Mouse (Mus musculus) forebrain, embryonic 16.5 days (tissue): Measurements from ENCODE around the gene Sez6. TPM values are rescaled to one million over a fixed set of nuclear protein-coding genes. Genes with fewer than 3 reads are reported as not detected.

Experiments
- ATAC-seq: fragments of 200-750 bp; cut with Nextera tagmentation; 2 replicates; pipeline ENCODE4 v1.8.0; 2017; ENCODE audit warnings: mild to moderate bottlenecking, moderate library complexity
- H3K27ac ChIP-seq: fragments of 300-500 bp; sonication (generic); 2 replicates; pipeline ENCODE4 v1.5.1; 2014; ENCODE audit warnings: low read length, control low read depth
- H3K27me3 ChIP-seq: fragments of 300-500 bp; sonication (generic); replicated peaks from 2 replicates; pipeline ENCODE4 v1.6.1; 2014; ENCODE audit warnings: low read length; ENCODE audit not compliant: control insufficient read depth, insufficient read depth
- H3K36me3 ChIP-seq: fragments of 300-500 bp; sonication (generic); 2 replicates; pipeline ENCODE4 v1.6.1; 2014; ENCODE audit not compliant: control insufficient read depth, insufficient read depth
- H3K4me1 ChIP-seq: fragments of 300-500 bp; sonication (generic); replicated peaks from 2 replicates; pipeline ENCODE4 v1.6.1; 2014; ENCODE audit warnings: low read length; ENCODE audit not compliant: control insufficient read depth, insufficient read depth
- H3K4me2 ChIP-seq: fragments of 300-500 bp; sonication (generic); 2 replicates; pipeline ENCODE4 v1.6.1; 2014; ENCODE audit warnings: mild to moderate bottlenecking, low read length, control low read depth
- H3K4me3 ChIP-seq: fragments of 300-500 bp; sonication (generic); replicated peaks from 2 replicates; pipeline ENCODE4 v1.5.1; 2014; ENCODE audit warnings: mild to moderate bottlenecking, low read length, control low read depth
- H3K9ac ChIP-seq: fragments of 300-500 bp; sonication (generic); replicated peaks from 2 replicates; pipeline ENCODE4 v1.6.1; 2014; ENCODE audit warnings: low read depth, low read length, control low read depth
- H3K9me3 ChIP-seq: fragments of 300-500 bp; sonication (generic); 2 replicates; pipeline ENCODE4 v1.6.1; 2016; ENCODE audit warnings: low read length; ENCODE audit not compliant: control insufficient read depth
- WGBS: fragments of 180-500 bp; shearing (Covaris S2); extraction: QIAGEN DNeasy Blood & Tissue Kit; methylation state at CpG from one replicate; pipeline ENCODE4 v1.1.7; 2014; 5-methylcytosine and 5-hydroxymethylcytosine counted together
- polyA plus RNA-seq: library from polyadenylated mRNA; unstranded; fragments of >200 nt; fragmentation: Nextera tagmentation; extraction: Ambion mirVana; gene quantifications from 2 replicates; pipeline ENCODE4 v1.2.1, GENCODE M21; 2015

Gene Sez6
- 257 and 284 TPM in 2 replicates for polyA plus RNA-seq

DNA sequence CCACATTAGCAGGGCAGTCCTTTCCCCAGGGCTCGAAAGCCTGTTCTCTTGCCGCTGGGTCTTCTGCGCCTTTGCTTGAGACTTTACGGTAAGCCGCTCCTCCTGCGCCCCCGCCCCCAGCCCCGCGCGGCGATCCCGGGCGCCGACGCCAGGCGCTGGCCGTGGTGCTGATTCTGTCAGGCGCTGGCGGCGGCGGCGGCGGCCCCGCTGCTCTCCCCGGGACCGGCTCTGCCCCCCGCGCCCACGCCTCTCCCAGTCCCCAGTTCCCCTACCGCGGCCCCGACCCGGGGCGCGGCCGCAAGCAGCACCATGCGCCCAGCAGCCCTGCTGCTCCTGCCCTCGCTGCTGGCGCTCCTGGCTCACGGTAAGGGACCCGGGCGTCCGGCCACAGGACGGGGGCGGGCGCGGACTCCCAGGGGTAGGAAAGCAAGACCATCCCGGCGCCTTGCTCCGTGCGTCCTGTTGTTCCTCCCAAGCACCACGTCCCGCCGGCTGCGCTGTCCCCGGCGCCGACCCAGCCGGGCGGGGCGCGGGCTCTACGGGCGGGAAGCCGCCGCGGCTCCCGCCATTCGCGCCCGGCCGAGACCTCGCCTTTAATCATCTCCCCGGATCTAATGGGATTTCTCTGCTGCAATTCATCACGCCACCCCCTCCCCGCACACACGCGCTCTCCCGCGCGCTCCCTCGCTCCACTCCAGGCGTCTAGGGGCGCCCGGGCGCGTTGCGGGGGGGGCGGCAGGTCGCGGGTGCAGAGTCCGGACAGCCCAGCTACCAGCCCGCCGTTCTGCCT, at the start of gene Sez6:
TSS of gene Sez6 (plus strand) at position 50 of the 790 bp plus-strand sequence.
- H3K4me1 ChIP-seq: peaks cover 55% of the 10 kb centered on the region
- no peaks in the 10 kb centered on the region for H3K27me3 ChIP-seq
- H3K4me3 ChIP-seq: peak within 1 kb of the TSS; percentile 94
- under 1% methylated on average over 87 of the region's 94 CpGs for WGBS
- H3K9ac ChIP-seq: peak within 1 kb of the TSS; percentile 96
- ATAC-seq: peak; percentile 80
- H3K36me3 ChIP-seq: no peaks in the 10 kb centered on the region
- peak within 1 kb of the TSS; percentile 95 for H3K27ac ChIP-seq
- H3K9me3 ChIP-seq: no peaks in the 10 kb centered on the region
- H3K4me2 ChIP-seq: peak within 1 kb of the TSS; percentile 84

DNA sequence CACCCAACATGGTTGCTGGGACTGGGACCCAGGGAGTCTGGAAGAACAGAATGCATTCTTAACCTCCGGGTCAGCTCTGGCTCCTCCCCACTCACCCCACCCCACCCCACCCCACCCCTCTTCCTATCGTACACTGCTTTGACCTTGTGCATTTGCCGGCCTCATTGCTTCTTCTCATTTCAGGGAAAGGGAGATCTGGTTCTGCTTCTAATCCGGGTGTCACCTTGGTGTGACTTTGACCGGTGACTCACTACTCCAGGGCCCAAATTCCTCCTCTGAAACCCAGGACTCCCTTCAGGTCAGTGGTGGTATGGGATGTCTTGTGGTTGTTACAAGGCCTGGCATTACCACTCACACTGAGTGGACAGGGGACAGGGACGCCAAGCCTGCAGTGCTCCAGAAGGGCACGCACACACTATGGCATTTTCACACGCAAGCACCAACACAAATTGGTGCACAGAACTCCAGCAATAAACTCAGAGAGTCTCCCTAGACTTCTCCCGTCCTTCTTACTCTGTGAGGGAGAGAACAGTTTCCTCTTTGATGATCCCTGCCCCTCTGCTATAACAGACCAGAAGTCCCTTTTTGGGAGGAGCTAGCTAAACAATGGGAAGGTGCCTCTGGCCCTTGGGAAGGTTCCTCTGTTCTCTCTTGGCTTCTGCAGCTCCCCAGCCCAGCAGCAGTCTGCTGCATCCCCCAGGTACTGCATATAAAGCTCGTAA, 45.9 kb upstream of the Sez6 start:
- Histone ChIP-seq H3K4me3 (no peak overlapping the region), H3K9me3 (no peaks in the 10 kb centered on the region), H3K27me3 (no peaks in the 10 kb centered on the region), H3K9ac (no peak overlapping the region), H3K27ac (no peak overlapping the region), H3K4me2 (no peak overlapping the region), H3K4me1 (peaks cover 48% of the 10 kb centered on the region), H3K36me3 (no peaks in the 10 kb centered on the region)
- ATAC-seq: no peak
- WGBS: 54% methylated on average over 10 of the region's 10 CpGs

DNA sequence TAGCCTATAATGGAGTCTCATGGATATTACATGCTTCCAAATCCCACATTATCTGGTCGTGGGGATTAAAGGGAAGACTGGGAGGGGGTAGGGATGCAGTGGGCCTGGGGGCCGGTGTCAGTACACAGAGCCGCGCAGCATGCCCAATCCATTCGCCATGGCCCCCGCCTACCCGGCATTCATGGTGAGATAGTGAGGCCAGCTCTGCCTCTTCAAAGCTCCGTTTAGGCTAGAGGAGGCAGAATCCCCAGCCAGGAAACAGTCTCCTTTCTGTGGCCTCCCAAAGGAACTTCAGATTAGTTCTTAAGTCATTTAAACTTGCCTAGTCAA, 45.4 kb upstream of the Sez6 start:
- no peak overlapping the region for H3K4me3 ChIP-seq
- no peaks in the 10 kb centered on the region for H3K9me3 ChIP-seq
- WGBS: 38% methylated on average over 8 of the region's 8 CpGs
- no peaks in the 10 kb centered on the region for H3K27me3 ChIP-seq
- no peak for ATAC-seq
- H3K4me1 ChIP-seq: peaks cover 49% of the 10 kb centered on the region
- no peaks in the 10 kb centered on the region for H3K36me3 ChIP-seq
- no peak overlapping the region for H3K9ac ChIP-seq
- H3K4me2 ChIP-seq: no peak overlapping the region
- no peak overlapping the region for H3K27ac ChIP-seq

DNA sequence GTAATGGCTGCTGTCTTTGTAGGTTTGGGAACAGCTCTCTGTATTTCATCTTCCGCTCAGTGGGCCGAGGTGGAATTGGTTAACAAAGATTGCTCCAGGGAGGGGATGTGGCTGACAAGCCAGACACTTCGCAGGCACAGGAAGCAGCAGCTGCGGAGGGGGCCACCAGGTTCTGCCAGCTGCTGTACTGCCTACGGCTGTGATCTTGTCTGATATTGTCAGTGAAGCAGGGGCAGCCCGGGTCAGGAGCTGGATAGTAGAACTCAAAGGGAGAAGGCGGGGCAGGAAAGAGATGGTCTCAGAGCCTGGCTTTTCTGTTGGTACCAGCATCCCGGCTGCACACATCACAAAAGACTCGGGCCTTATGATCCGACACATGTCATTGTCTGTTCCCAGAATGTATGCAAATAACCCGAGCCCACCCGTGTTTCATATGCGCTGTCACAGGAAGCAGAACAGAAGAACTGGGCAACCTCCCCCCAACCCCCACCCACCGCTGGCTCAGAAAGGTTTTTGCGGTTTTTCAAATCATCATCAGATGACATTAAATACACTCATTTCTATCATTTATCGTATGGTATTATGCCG, 43.1 kb upstream of the Sez6 start:
- peak overlapping the region; percentile 87 for H3K27ac ChIP-seq
- H3K4me3 ChIP-seq: no peak overlapping the region
- peak overlapping the region; percentile 45 for H3K9ac ChIP-seq
- ATAC-seq: peak; percentile 73
- H3K4me2 ChIP-seq: 0 out of 2 replicates have a peak overlapping the region, but pooled peaks have one; percentile 12
- H3K36me3 ChIP-seq: no peaks in the 10 kb centered on the region
- no peaks in the 10 kb centered on the region for H3K9me3 ChIP-seq
- peaks cover 64% of the 10 kb centered on the region for H3K4me1 ChIP-seq
- H3K27me3 ChIP-seq: no peaks in the 10 kb centered on the region
- 17% methylated on average over 17 of the region's 17 CpGs for WGBS

DNA sequence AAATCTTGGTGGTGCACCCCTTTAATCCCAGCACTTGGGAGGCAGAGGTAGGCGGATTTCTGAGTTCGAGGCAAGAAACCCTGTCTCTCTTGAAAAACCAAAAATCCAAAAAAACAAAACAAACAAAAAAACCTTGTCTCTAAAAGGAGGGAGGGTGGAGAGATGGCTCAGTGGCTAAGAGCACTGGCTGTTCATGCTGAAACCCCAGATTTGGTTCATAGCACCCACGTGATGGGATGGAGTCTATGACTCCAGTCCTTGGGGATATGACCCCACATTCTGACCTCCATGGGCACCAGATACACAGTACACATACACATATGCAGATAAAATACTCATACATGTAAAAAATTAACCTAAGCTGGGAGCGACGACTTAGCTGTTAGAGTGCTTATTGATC, 41.8 kb upstream of the Sez6 start:
- H3K9me3 ChIP-seq: no peaks in the 10 kb centered on the region
- no peaks in the 10 kb centered on the region for H3K36me3 ChIP-seq
- H3K4me1 ChIP-seq: peaks cover 78% of the 10 kb centered on the region
- WGBS: 91% methylated on average over 5 of the region's 5 CpGs
- H3K4me3 ChIP-seq: no peak overlapping the region
- no peaks in the 10 kb centered on the region for H3K27me3 ChIP-seq
- H3K27ac ChIP-seq: peak overlapping the region; percentile 69
- no peak for ATAC-seq
- no peak overlapping the region for H3K9ac ChIP-seq
- H3K4me2 ChIP-seq: no peak overlapping the region

DNA sequence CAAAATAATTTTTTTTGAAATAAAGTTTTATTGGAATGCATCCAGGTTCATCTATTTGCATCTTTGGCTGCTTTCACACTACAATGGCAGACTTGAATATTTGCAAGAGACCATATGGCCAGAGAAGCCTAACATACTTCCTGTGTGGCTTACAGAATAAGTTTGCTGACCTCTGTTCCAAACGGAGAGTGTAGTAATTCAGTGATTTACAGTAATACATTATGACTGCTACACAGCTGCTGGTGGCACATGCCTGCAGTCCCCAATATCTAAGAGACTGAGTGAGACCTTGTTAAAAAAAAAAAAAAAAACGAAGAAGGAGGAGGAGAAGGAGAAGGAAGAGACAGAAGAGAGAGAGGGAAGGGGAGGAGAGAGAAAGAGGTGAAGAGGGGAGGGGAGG, 41.1 kb upstream of the Sez6 start:
- Histone ChIP-seq H3K4me3 (no peak overlapping the region), H3K4me1 (peaks cover 84% of the 10 kb centered on the region), H3K27ac (no peak overlapping the region), H3K36me3 (no peaks in the 10 kb centered on the region), H3K27me3 (no peaks in the 10 kb centered on the region), H3K4me2 (no peak overlapping the region), H3K9me3 (no peaks in the 10 kb centered on the region), H3K9ac (no peak overlapping the region)
- no peak for ATAC-seq
- WGBS: 28% methylated on average over 1 of the region's 2 CpGs

DNA sequence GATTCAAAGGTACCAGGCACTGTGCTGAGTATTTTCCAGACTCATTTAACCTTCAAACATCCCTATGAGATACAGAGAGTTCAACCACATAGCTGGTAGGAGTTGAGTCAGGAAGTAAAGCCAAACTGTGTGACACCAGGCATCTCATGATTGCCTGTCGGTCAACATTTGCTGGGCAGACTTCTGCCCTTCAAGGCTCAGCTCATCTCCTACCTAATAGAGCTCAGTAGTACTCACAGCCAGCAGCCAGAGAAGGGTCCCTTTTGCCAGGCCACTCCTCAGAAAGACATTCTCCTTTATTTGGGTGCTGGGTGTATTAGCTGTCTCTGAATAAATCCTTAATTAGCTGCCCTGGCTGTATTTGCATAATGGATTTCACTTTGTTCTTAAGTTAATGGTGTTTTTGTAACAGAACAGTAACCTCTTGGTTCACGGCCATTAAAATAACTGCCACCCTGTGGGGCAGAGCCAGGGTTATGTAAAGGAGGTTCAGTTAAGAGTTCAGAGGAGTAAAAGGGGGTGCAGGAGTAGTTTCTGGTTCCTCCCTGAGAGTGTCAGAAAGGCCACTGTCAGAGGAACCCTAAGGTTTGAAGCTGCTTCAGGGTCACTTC, 39.8 kb upstream of the Sez6 start:
- Histone ChIP-seq H3K36me3 (no peaks in the 10 kb centered on the region), H3K9ac (no peak overlapping the region), H3K4me3 (no peak overlapping the region), H3K4me1 (peaks cover 83% of the 10 kb centered on the region), H3K4me2 (no peak overlapping the region), H3K27me3 (no peaks in the 10 kb centered on the region), H3K27ac (peak overlapping the region; percentile 4; the same call in 1 of the 2 replicates), H3K9me3 (no peaks in the 10 kb centered on the region)
- no peak for ATAC-seq
- WGBS: 16% methylated on average over 2 of the region's 2 CpGs

DNA sequence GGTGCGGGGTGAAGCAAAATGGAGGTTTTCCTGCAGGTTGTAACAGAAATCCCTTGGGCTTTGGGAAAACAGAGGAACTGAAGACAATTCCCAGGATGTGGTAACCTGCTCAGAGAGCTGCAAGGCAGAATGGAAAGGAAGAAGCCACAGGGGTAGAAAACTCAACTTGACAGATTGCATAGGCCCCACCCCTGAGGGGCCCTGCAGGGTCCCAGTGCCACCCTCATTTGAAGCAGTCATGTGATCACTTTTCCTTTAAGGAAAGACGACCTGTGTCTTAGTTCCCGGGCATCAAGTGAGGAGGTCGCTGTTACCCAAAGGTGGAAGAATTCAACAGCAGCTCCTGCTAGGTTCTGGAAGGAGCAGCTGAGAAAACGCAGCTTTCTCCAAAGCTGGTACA, 37.7 kb upstream of the Sez6 start:
- Histone ChIP-seq H3K9ac (peak overlapping the region; percentile 51), H3K36me3 (no peaks in the 10 kb centered on the region), H3K27me3 (no peaks in the 10 kb centered on the region), H3K4me3 (peak overlapping the region; percentile 8; the same call in 1 of the 2 replicates), H3K9me3 (no peaks in the 10 kb centered on the region), H3K4me2 (peak overlapping the region; percentile 36), H3K4me1 (peaks cover 83% of the 10 kb centered on the region), H3K27ac (peak overlapping the region; percentile 93)
- no peak for ATAC-seq
- 7% methylated on average over 5 of the region's 5 CpGs for WGBS

DNA sequence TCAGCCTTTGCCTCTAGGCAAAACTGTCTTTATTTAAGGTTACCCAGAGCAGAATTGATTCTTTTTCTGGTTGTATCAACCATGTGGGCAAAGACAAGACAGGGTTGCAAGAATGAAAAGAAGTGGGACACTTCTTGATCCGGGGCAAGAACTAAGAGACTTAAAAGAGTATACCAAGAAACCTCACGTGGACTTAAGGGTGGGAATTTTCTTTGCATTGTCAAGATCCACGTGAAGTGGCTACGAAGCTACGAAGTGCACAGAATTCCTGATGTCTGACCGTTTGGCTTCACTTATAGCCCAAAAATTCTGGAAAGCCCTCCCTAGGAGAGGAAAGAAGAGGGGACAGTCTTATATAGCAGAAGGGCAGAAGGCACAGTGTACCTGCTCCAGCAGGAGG, 37.3 kb upstream of the Sez6 start:
- Histone ChIP-seq H3K4me1 (peaks cover 83% of the 10 kb centered on the region), H3K9me3 (no peaks in the 10 kb centered on the region), H3K4me3 (peak overlapping the region; percentile 8; the same call in 1 of the 2 replicates), H3K27me3 (no peaks in the 10 kb centered on the region), H3K9ac (peak overlapping the region; percentile 51), H3K36me3 (no peaks in the 10 kb centered on the region), H3K27ac (peak overlapping the region; percentile 93), H3K4me2 (peak overlapping the region; percentile 36)
- no peak for ATAC-seq
- 12% methylated on average over 6 of the region's 6 CpGs for WGBS
